Mouse (Mus musculus): ENCODE measurements around the gene Ndufc2. TPM values are rescaled to one million over a fixed set of nuclear protein-coding genes. Genes with fewer than 3 reads are reported as not detected.
"Not testable (repeated sequence)": the region's sequence is repeated elsewhere in the genome, so short reads cannot be mapped to it uniquely, and the experiment has no call there.

The Ndufc2 gene
- total RNA-seq, 2 experiments from 2014 or later = 507 TPM

- DNase-seq = no peak
These were observed 27.5 kb downstream of the Ndufc2 start for GRCm38 (mm10) chr7:97427296-97427695.

- peak; percentile 35 for DNase-seq
These were observed 28.1 kb downstream of the Ndufc2 start for GRCm38 (mm10) chr7:97427778-97428420.

- peak; percentile 37 for DNase-seq
These were observed 29.9 kb downstream of the Ndufc2 start for GRCm38 (mm10) chr7:97429705-97430104.

GRCm38 (mm10) chr7:97433517-97433916, 33.7 kb downstream of the Ndufc2 start:
- DNase-seq = not testable (repeated sequence)

- no peak for DNase-seq
These were observed 34.7 kb downstream of the Ndufc2 start for GRCm38 (mm10) chr7:97434517-97434916.

GRCm38 (mm10) chr7:97438986-97439385, 39.2 kb downstream of the Ndufc2 start:
- DNase-seq = no peak

- peak; percentile 93 for DNase-seq
These were observed 46.5 kb downstream of the Ndufc2 start for GRCm38 (mm10) chr7:97446171-97446925.

GRCm38 (mm10) chr7:97447050-97447531, 47.3 kb downstream of the Ndufc2 start:
- DNase-seq = peak; percentile 5

GRCm38 (mm10) chr7:97451023-97451422, 51.2 kb downstream of the Ndufc2 start, which contains the start of gene Kctd14:
Gene Kctd14 (plus strand): TSS chr7:97451323.
- not testable (repeated sequence) for DNase-seq

GRCm38 (mm10) chr7:97452196-97452595, 52.4 kb downstream of the Ndufc2 start:
- no peak for DNase-seq

GRCm38 (mm10) chr7:97453141-97453921, 53.5 kb downstream of the Ndufc2 start:
- DNase-seq = peak; percentile 9

GRCm38 (mm10) chr7:97454795-97455194, 55.0 kb downstream of the Ndufc2 start:
- no peak for DNase-seq

GRCm38 (mm10) chr7:97455577-97455976, 55.8 kb downstream of the Ndufc2 start:
- DNase-seq = no peak

Other genes with a start within 250 kb of the Ndufc2 start
- 1 to 10 TPM in 1 of 2 experiments, under 1 TPM in 1; 0.60 to 1.5 TPM for gene Usp35, start 68.0 kb upstream of the Ndufc2 start, total RNA-seq (2021)
- gene Kctd21, start 67.7 kb upstream of the Ndufc2 start, total RNA-seq (2021) = 1 to 10 TPM in 1 of 2 experiments, under 1 TPM in 1; 0.92 to 1.1 TPM
- 10 to 100 TPM; 12.5 to 13.4 TPM for gene Alg8, start 28.4 kb upstream of the Ndufc2 start, total RNA-seq (2021)
- gene Thrsp, start 17.7 kb downstream of the Ndufc2 start, total RNA-seq (2021) = 1 to 10 TPM; 4.3 to 6.4 TPM
- under 1 TPM; 0.36 to 0.50 TPM for gene Kctd14, start 51.3 kb downstream of the Ndufc2 start, total RNA-seq (2021)
- gene Ints4, start 81.0 kb downstream of the Ndufc2 start, total RNA-seq (2021) = 10 to 100 TPM; 46.4 to 48.9 TPM
- 10 to 100 TPM; 31.4 to 31.8 TPM for gene Aamdc, start 179.5 kb downstream of the Ndufc2 start, total RNA-seq (2021)
- gene Rsf1, start 179.9 kb downstream of the Ndufc2 start, total RNA-seq (2021) = 10 to 100 TPM; 18.8 to 19.6 TPM

Measured in heart, postnatal 4 days (tissue).